Mouse (Mus musculus): ENCODE results near the gene Arpc5. TPM values are rescaled to one million over a fixed set of nuclear protein-coding genes. Genes with fewer than 3 reads are reported as not detected.

Arpc5 gene
- total RNA-seq, 1 experiment from 2014 or later = 129 TPM

- ATAC-seq (replicated peaks in 1 of 2; ENCODE audit: insufficient read depth in 1 of 2, low FRiP score in 2 of 2, low TSS enrichment in 1 of 2, low read depth in 1 of 2, poor library complexity in 2 of 2, severe bottlenecking in 2 of 2) = no peak
Measured at GRCm38 (mm10) chr1:152800633-152801176, 34.4 kb downstream of the Arpc5 start.

GRCm38 (mm10) chr1:152804907-152805306, 38.6 kb downstream of the Arpc5 start:
- ATAC-seq (replicated peaks in 1 of 2; ENCODE audit: insufficient read depth in 1 of 2, low FRiP score in 2 of 2, low TSS enrichment in 1 of 2, low read depth in 1 of 2, poor library complexity in 2 of 2, severe bottlenecking in 2 of 2) = no peak

DNA sequence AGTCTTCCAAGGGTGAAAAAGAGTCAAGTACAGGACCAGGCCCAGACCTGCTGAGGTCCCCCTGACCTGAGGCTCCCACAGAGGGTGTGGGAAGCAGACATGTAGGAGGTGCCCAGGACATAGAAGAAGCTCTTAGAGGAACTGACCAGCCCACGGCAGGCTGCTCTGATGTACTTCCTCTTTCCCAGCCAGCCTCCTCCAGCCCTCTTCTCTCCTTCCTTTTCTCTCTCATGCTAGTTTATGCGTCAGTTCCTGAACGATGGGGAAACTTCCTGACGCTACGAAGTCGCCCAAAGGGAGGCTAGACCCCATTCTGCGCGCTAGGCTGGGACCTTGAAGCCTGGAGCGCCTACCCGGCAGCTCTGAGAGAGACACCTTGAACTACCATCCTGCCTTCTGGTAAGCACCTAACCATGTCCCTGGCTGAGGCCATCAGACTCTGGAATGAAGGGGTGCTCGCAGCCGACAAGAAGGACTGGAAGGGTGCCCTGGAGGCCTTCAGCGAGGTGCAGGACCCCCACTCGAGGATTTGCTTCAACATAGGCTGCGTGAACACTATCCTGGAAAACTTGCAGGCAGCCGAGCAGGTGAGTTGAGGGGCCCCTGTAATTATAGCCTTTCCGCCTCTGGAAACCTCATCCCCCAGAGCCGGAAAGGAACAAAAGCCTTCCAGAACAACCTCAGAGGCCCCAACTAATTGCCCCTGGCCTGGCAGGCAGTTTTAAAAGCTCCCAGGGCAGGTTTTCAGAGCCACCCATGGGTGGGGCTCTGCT, 41.5 kb downstream of the Arpc5 start:
- ATAC-seq (replicated peaks in 1 of 2; ENCODE audit: insufficient read depth in 1 of 2, low FRiP score in 2 of 2, low TSS enrichment in 1 of 2, low read depth in 1 of 2, poor library complexity in 2 of 2, severe bottlenecking in 2 of 2) = peak; percentile 83 to 87

DNA sequence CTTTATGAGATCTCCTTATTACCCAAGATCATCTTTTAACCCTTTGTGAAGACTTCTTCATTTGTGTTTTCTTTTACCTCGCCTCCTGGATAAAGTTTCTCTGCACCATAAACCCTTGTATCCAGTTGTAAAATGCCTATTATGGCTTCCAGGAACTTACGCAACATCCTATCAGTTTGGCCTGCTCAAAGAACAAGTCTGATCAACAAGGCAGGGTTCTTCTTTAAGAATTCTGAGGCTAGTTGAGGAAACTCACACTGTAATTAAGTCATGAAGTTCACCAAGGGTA, 42.0 kb downstream of the Arpc5 start:
- no peak for ATAC-seq (replicated peaks in 1 of 2; ENCODE audit: insufficient read depth in 1 of 2, low FRiP score in 2 of 2, low TSS enrichment in 1 of 2, low read depth in 1 of 2, poor library complexity in 2 of 2, severe bottlenecking in 2 of 2)

- ATAC-seq (replicated peaks in 1 of 2; ENCODE audit: insufficient read depth in 1 of 2, low FRiP score in 2 of 2, low TSS enrichment in 1 of 2, low read depth in 1 of 2, poor library complexity in 2 of 2, severe bottlenecking in 2 of 2) = no peak; a peak in 1 of 4 replicates
Measured at GRCm38 (mm10) chr1:152809541-152810252, 43.4 kb downstream of the Arpc5 start.

- ATAC-seq (replicated peaks in 1 of 2; ENCODE audit: insufficient read depth in 1 of 2, low FRiP score in 2 of 2, low TSS enrichment in 1 of 2, low read depth in 1 of 2, poor library complexity in 2 of 2, severe bottlenecking in 2 of 2) = peak; percentile 12 to 43; a peak in 2 of 4 replicates
Measured at GRCm38 (mm10) chr1:152810533-152811439, 44.4 kb downstream of the Arpc5 start.

GRCm38 (mm10) chr1:152815265-152815701, 48.9 kb downstream of the Arpc5 start:
- ATAC-seq (replicated peaks in 1 of 2; ENCODE audit: insufficient read depth in 1 of 2, low FRiP score in 2 of 2, low TSS enrichment in 1 of 2, low read depth in 1 of 2, poor library complexity in 2 of 2, severe bottlenecking in 2 of 2) = peak; percentile 36 to 50; a peak in 2 of 4 replicates

DNA sequence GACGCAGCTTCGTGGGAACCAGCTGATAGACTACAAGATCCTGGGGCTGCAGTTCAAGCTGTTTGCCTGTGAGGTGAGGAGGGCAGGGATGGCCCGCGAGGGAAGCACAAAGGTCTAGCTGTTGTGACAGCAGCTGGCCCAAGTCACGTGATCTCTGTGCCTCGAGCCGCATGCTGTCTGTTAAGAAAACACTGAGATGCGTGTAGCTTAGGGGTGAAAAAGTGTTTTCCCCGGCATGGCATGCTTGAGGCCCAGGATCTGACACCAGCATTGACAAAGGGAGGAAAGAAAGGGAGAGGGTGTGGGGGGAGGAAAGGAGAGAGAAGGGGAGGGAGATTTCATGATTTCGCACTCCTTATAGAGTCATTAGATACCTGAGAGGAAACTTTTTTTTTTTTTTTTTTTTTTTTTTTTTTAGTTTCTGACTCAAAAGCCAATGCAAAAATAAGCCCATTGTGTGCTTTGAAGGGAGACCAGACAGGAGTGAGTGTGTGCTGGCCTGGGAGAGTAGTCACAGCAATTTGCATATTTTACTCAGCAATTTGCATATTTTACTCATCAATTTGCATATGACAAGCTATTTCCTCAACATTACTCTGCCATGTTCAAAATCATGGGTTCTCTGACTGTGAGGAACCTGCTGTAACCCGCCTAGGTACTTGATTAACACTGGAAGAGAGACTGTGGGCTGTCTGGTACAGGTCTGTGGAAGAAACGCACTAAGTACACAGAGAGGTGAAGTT, 50.9 kb downstream of the Arpc5 start:
- ATAC-seq (replicated peaks in 1 of 2; ENCODE audit: insufficient read depth in 1 of 2, low FRiP score in 2 of 2, low TSS enrichment in 1 of 2, low read depth in 1 of 2, poor library complexity in 2 of 2, severe bottlenecking in 2 of 2) = no peak

DNA sequence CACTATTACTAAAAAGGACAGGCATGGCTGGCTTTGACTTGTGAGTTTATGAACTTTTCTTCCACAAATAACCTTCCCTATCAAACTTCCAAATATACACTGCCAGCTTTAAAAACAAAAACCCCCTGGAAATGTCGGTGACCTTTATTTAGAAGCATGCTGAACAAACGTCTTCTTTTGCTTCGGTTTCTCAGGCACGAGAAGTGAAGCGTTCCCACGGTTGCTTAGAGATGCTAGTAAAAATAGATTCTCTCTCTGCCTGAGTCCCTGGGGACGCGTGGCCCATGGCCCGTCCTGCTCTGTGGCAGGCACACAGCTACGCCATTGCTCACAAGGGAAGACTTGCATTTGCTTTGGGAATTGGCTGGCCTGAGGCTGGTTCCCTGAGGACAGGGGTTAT, 51.5 kb downstream of the Arpc5 start:
- no peak for ATAC-seq (replicated peaks in 1 of 2; ENCODE audit: insufficient read depth in 1 of 2, low FRiP score in 2 of 2, low TSS enrichment in 1 of 2, low read depth in 1 of 2, poor library complexity in 2 of 2, severe bottlenecking in 2 of 2)

DNA sequence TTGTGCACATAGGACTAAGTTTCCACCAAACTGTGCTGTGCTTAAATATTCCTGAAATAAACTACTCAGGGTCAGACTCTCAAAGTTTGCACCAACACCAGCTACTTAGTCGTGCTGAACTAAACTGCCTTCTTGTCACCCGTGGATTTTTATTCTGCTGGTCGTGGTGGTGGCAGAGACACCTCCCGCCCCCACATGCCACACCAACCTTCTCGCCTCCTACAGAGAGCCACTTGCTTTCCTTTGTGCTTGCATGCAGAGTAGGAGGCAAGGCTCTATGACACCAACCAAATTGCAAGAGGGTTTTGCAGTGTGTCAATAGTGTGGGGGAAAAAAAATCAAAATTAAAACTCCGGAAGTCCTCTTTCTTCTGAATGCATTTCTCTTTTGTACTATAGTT, 53.2 kb downstream of the Arpc5 start:
- ATAC-seq (replicated peaks in 1 of 2; ENCODE audit: insufficient read depth in 1 of 2, low FRiP score in 2 of 2, low TSS enrichment in 1 of 2, low read depth in 1 of 2, poor library complexity in 2 of 2, severe bottlenecking in 2 of 2) = no peak

- ATAC-seq (replicated peaks in 1 of 2; ENCODE audit: insufficient read depth in 1 of 2, low FRiP score in 2 of 2, low TSS enrichment in 1 of 2, low read depth in 1 of 2, poor library complexity in 2 of 2, severe bottlenecking in 2 of 2) = no peak
Measured at GRCm38 (mm10) chr1:152820911-152821695, 54.8 kb downstream of the Arpc5 start.

- ATAC-seq (replicated peaks in 1 of 2; ENCODE audit: insufficient read depth in 1 of 2, low FRiP score in 2 of 2, low TSS enrichment in 1 of 2, low read depth in 1 of 2, poor library complexity in 2 of 2, severe bottlenecking in 2 of 2) = no peak
Measured at GRCm38 (mm10) chr1:152821746-152822145, 55.4 kb downstream of the Arpc5 start.

GRCm38 (mm10) chr1:152824206-152824605, 57.9 kb downstream of the Arpc5 start:
- 0 out of 4 replicates have a peak, but pooled peaks of 1 of the 2 experiments have one; percentile 16 for ATAC-seq (replicated peaks in 1 of 2; ENCODE audit: insufficient read depth in 1 of 2, low FRiP score in 2 of 2, low TSS enrichment in 1 of 2, low read depth in 1 of 2, poor library complexity in 2 of 2, severe bottlenecking in 2 of 2)
